Mouse (Mus musculus): ENCODE results near the gene Alkbh6. TPM values are rescaled to one million over a fixed set of nuclear protein-coding genes. Genes with fewer than 3 reads are reported as not detected.

The Alkbh6 gene
- 139 and 146 TPM in 2 replicates for polyA plus RNA-seq (2012; rRNA removed)

DNA sequence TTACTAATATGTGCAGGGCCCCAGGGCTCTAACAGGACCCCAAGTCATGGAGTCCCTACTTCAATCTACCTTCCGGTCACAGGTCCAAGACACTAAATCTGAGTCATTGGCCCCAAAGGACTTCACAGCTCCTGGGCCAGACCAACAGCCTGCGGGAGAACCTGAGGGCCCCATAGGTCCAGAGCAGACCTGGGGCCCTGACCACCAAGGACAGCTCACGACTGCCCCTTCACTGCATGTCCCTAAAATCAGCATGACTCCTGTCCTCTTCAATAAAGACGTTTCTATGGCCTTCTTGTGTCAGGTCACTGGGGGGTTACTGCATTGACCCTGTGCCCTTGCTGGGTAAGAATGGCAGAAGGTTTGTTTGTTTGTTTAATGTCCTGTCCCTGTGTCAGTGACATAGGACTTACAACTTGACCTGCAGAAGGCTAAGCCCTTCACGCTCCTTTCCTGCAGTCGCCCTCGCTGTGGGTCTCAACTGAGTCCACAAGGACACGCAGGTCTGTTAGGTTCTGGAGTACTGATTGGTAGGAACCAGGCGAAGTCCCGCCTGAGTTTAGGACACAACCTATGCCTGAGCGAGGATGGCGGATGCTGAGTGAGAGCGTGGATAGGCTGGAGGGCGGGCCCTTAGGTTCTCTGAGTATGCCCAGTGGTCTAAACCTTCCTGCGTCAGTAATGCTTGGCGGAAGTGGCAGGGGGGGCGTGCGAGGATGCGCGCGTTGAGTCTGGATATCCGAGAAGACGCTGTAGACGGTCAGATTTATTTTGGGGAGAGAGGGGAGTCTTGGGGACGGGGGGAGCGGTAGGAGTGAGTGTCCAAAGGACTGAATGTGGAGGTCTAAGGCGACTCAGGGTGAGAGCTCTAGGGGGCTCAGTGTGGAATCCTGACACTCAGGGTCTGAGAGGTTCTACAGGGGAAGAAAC lies at the start of gene Alkbh6:
Gene Alkbh6 (plus strand): TSS at position 642 of the 930 bp plus-strand sequence.

DNA sequence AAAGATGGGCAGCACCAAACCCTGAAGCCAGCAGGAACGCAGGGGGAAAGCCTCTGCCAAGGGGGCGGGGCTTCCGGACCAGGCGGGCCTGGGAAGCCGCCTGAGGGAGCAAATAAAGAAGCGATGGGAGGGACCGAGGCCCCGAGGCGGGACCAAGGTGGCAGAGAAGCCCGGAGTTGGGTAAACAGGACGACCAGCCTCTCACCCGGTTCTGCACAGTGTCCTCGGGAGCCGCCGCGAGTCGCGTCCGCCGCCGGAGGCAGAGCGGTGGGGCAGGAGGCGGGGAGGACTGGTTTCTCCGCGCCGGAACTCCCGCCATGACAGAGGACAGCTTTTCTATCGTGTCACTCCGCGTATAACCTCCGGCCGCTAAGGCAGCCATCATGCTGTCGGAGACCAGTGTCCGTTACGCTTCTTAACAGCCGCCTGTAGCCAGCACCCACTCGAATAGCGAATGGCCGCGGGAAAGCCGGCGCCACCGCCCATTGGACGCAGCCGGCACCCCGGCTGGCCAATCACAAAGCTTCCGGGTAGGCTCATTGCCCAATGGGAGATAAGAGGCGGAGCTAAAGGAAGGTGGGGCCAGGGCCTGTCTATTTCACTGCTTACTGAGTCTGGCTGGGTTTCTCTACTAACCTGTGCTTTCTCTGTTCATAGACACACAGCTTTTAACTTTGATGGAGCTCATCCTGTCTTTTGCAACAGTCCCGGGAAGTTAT lies 28.4 kb upstream of the Alkbh6 start, which contains the start of the genes Thap8 and Wdr62:
Gene Thap8 (plus strand): TSS at position 144 of the 719 bp plus-strand sequence.
Gene Wdr62 (minus strand): TSS at position 469 of the 719 bp plus-strand sequence.

GRCm38 (mm10) chr7:30291215-30292131 lies 17.0 kb upstream of the Alkbh6 start, which contains the start of gene Clip3:
Gene Clip3, plus strand, starts transcription at chr7:30291728.

DNA sequence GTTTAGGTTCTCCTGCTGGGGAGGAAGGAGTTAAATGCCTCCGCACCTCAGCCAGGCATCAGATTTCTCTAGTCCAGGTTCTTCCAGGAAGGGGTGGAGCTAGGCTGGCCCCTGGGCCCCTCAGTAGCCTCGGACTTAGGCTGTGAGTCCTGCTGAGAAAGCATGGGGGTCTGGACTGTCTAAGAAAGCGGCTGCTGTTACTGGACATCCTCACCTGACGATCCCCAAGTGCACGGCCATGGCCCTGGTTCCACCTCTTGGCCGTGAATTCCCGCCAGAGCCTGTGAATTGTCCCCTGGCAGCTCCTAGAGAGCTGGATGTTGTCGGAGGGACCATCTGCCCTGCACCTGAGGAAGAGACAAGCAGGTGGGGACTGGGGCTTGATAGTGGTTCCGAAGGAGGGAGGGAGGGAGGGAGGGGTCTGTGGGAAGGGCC lies 6.2 kb downstream of the Alkbh6 start, which contains the start of gene Syne4:
Gene Syne4 (plus strand): TSS at position 87 of the 435 bp plus-strand sequence.

DNA sequence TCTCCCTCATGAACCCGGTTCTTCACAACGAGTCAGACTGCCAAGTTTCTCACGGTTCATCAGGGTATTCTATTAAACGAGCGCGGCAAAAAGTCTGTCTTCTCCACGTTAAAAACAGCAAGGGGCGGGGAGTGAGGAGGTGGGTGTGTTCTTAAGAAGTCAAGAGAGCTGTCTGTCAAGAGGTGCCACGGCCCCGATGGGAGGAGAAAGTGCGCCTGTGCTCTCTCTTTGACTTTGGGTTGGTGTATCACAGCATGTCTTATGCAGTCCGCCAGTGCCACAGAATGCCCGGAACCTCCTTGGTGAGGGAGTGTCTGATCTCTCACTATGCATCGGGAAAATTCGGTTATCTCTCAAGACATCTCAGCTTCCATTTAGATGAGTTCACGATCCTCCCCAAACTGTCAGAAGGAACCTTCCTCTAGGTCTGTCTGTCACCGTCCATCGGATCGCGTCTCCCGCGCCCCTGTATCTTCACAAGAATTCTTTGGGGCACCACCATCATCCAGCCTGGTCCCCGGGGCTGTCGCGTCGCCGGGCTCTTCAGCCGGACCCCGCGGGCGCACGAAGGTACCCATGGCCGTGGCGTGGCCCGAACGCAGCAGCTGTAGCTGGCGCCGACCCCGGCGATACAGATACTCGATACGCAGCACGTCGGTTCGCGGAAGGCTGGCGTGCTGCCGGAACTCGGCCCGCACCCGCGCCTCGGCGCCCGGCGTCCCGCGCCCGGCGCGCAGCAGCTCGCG lies 13.2 kb downstream of the Alkbh6 start, which contains the start of gene E130208F15Rik:
Gene E130208F15Rik (plus strand): TSS at position 202 of the 746 bp plus-strand sequence.

GRCm38 (mm10) chr7:30323795-30324194 lies 15.3 kb downstream of the Alkbh6 start, which contains the start of gene Sdhaf1:
Gene Sdhaf1, minus strand, starts transcription at chr7:30323895.

DNA sequence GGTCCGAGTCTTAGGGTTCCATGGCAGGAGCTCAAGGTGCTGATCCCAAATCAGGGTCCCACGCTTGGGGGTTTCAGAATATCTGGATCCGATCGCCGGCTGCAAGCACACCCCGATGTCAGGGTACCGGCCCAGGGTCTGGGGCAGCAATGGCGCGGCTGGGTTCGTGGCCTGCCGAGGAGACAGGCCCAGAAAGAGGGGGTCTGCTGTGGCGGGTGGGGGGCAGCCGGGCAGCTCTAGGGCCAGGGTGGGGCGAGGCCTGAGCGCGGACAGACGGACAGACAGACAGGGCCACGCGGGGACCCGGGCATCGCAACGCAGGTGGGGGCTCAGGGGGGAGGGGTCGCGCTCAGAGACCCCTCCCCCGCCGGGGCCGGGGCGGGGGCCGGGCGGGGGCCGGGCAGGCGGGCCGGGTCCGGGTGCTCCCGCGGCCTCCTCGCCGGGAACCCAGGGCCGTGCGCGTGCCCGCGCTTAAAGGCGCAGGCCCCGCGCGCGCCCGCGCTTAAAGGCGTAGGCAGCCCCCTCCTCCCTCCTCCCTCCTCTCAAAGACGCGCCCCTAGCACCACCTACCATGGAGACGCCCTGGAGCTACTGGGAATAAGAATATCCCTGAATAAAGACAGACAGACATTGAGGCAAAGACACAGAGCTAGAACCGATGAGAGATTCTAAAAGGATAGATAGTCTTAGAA lies 54.3 kb downstream of the Alkbh6 start, which contains the start of gene Lrfn3:
Gene Lrfn3 (minus strand): TSS at position 121 of the 692 bp plus-strand sequence.

Other genes starting within 250 kb of the Alkbh6 start
- 4.7 and 5.0 TPM in 2 replicates for gene Zfp82, start 235.8 kb upstream of the Alkbh6 start, polyA plus RNA-seq (2012; rRNA removed)
- gene Gm26920, start 218.3 kb upstream of the Alkbh6 start, polyA plus RNA-seq (2012; rRNA removed) = 0.91 and 1.6 TPM in 2 replicates
- gene Zfp566, start 218.2 kb upstream of the Alkbh6 start, polyA plus RNA-seq (2012; rRNA removed) = 11.5 and 12.7 TPM in 2 replicates
- gene Zfp260, start 213.9 kb upstream of the Alkbh6 start, polyA plus RNA-seq (2012; rRNA removed) = 54.6 and 58.2 TPM in 2 replicates
- 7.0 and 9.3 TPM in 2 replicates for gene Zfp382, start 186.8 kb upstream of the Alkbh6 start, polyA plus RNA-seq (2012; rRNA removed)
- 89.7 and 96.2 TPM in 2 replicates for gene Zfp146, start 139.0 kb upstream of the Alkbh6 start, polyA plus RNA-seq (2012; rRNA removed)
- gene Cox7a1, start 124.6 kb upstream of the Alkbh6 start, polyA plus RNA-seq (2012; rRNA removed) = 1.9 and 4.1 TPM in 2 replicates
- gene Capns1, start 109.9 kb upstream of the Alkbh6 start, polyA plus RNA-seq (2012; rRNA removed) = 273 and 310 TPM in 2 replicates
- 269 and 294 TPM in 2 replicates for gene Polr2i, start 76.8 kb upstream of the Alkbh6 start, polyA plus RNA-seq (2012; rRNA removed)
- gene Tbcb, start 76.4 kb upstream of the Alkbh6 start, polyA plus RNA-seq (2012; rRNA removed) = 193 and 204 TPM in 2 replicates
- 0.12 and 0.14 TPM in 2 replicates for gene Ovol3, start 73.0 kb upstream of the Alkbh6 start, polyA plus RNA-seq (2012; rRNA removed)
- 0.13 and 0.17 TPM in 2 replicates for gene Thap8, start 28.6 kb upstream of the Alkbh6 start, polyA plus RNA-seq (2012; rRNA removed)
- 18.4 and 23.7 TPM in 2 replicates for gene Wdr62, start 28.3 kb upstream of the Alkbh6 start, polyA plus RNA-seq (2012; rRNA removed)
- gene Clip3, start 17.0 kb upstream of the Alkbh6 start, polyA plus RNA-seq (2012; rRNA removed) = 205 and 218 TPM in 2 replicates
- gene Syne4, start 6.1 kb downstream of the Alkbh6 start, polyA plus RNA-seq (2012; rRNA removed) = 31.1 and 59.8 TPM in 2 replicates
- 0.53 and 0.69 TPM in 2 replicates for gene E130208F15Rik, start 13.0 kb downstream of the Alkbh6 start, polyA plus RNA-seq (2012; rRNA removed)
- 21.2 and 23.7 TPM in 2 replicates for gene Sdhaf1, start 15.2 kb downstream of the Alkbh6 start, polyA plus RNA-seq (2012; rRNA removed)
- 21.5 and 22.5 TPM in 2 replicates for gene Lrfn3, start 54.1 kb downstream of the Alkbh6 start, polyA plus RNA-seq (2012; rRNA removed)
- gene Tyrobp, start 105.0 kb downstream of the Alkbh6 start, polyA plus RNA-seq (2012; rRNA removed) = 28.6 and 28.9 TPM in 2 replicates
- gene Hcst, start 111.1 kb downstream of the Alkbh6 start, polyA plus RNA-seq (2012; rRNA removed) = 0.79 and 0.81 TPM in 2 replicates
- 2.7 TPM in 2 replicates for gene Nfkbid, start 113.0 kb downstream of the Alkbh6 start, polyA plus RNA-seq (2012; rRNA removed)
- gene Aplp1, start 136.8 kb downstream of the Alkbh6 start, polyA plus RNA-seq (2012; rRNA removed) = 419 and 440 TPM in 2 replicates
- gene Kirrel2, start 149.0 kb downstream of the Alkbh6 start, polyA plus RNA-seq (2012; rRNA removed) = 1.2 and 1.9 TPM in 2 replicates
- gene Nphs1, start 149.6 kb downstream of the Alkbh6 start, polyA plus RNA-seq (2012; rRNA removed) = 1.2 and 2.2 TPM in 2 replicates
- not detected in 2 replicates for gene Prodh2, start 184.9 kb downstream of the Alkbh6 start, polyA plus RNA-seq (2012; rRNA removed)
- gene Arhgap33, start 226.3 kb downstream of the Alkbh6 start, polyA plus RNA-seq (2012; rRNA removed) = 224 and 228 TPM in 2 replicates
- 7.7 and 8.1 TPM in 2 replicates for gene Hspb6, start 243.5 kb downstream of the Alkbh6 start, polyA plus RNA-seq (2012; rRNA removed)
- gene Proser3, start 243.6 kb downstream of the Alkbh6 start, polyA plus RNA-seq (2012; rRNA removed) = 24.6 and 24.9 TPM in 2 replicates